Mouse (Mus musculus) erythroblast, embryonic 14.5 days (primary cell): ENCODE measurements around the gene Tpo.

ENCODE experiments used
- GATA1 ChIP-seq: IDR thresholded peaks from 2 replicates; pipeline ENCODE4 v1.6.1; 2012; ENCODE audit warnings: low read length, inconsistent platforms, mixed read lengths
- TAL1 ChIP-seq: IDR thresholded peaks from 3 replicates; pipeline ENCODE4 v1.6.1; 2012; ENCODE audit warnings: low read length, inconsistent platforms, mixed read lengths

DNA sequence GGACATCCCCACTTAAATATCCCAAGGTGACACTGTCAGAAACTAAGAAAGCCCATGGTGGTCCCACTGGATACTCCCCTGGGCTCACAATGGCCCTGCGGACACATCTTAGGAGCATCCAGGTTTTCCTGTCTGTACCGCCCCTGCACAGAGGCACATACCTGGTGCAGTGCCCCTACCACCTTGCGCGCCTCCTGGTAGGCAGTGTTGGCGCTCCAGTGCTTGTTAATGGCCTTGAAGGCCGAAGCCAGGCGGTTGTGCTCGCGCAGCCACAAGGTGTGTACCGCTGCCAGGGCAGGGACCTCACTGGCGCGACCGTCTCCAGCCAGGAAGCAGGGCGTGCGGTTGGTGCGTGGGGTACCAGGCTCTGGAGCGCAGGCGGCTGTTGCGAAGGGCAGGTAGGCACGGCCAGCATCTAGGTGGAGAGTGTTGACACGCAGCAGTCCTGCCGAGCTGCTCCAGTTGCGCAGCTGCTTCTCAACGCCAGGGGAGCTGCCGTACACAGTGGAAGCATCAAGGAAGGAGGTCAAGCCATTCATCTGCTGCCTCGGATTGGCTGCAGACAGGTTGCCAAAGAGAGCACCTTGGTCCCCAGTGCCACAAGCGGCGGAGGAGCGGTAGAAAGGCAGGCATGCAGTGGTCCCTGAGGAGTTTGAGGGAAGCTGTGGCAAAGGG, 29.4 kb downstream of the Tpo start:
- TF ChIP-seq GATA1 (no peak), TAL1 (no peak)
